Comparison of ENCODE assay signal across 20 mouse cellular contexts in genomic region chr3:154696611-154697010, GRCm38 (mm10). TPM values are rescaled to one million over a fixed set of nuclear protein-coding genes. Genes with fewer than 3 reads are reported as not detected.
"Had no signal": no experiment of that assay in that cellular context is flagged by ENCODE, and none has a peak within 500 bp of the region (broad histone marks: within the 10 kb centered on the region; RNA-seq: fewer than 3 reads in every experiment).

No protein-coding gene starts in this region.

- H3K9me3 ChIP-seq: intestine, embryonic 15.5 days; liver, embryonic 13.5 days; midbrain, embryonic 12.5 days; midbrain, embryonic 15.5 days; neural tube, embryonic 12.5 days; neural tube, embryonic 15.5 days had no signal

- ATAC-seq: intestine, embryonic 15.5 days; midbrain, embryonic 15.5 days had no signal

- H3K9ac ChIP-seq: intestine, embryonic 15.5 days; liver, embryonic 13.5 days; lung, embryonic 14.5 days; midbrain, embryonic 12.5 days; midbrain, embryonic 15.5 days; neural tube, embryonic 12.5 days; neural tube, embryonic 15.5 days had no signal

- H3K27ac ChIP-seq: intestine, embryonic 15.5 days; kidney, postnatal 0 days; liver, embryonic 13.5 days; midbrain, embryonic 12.5 days; midbrain, embryonic 15.5 days; neural tube, embryonic 12.5 days; neural tube, embryonic 15.5 days had no signal

- H3K27me3 ChIP-seq: intestine, embryonic 15.5 days; liver, embryonic 13.5 days; midbrain, embryonic 12.5 days; midbrain, embryonic 15.5 days; neural tube, embryonic 12.5 days; neural tube, embryonic 15.5 days had no signal

- H3K4me3 ChIP-seq: intestine, embryonic 15.5 days; liver, embryonic 13.5 days; midbrain, embryonic 12.5 days; midbrain, embryonic 15.5 days; neural tube, embryonic 12.5 days; neural tube, embryonic 15.5 days had no signal

- H3K36me3 ChIP-seq: intestine, embryonic 15.5 days; liver, embryonic 13.5 days; midbrain, embryonic 12.5 days; midbrain, embryonic 15.5 days; neural tube, embryonic 12.5 days; neural tube, embryonic 15.5 days had no signal

- DNase-seq: kidney, adult 11 months; kidney, adult 9 months; kidney, postnatal 25 days; layer of hippocampus, adult 9-11 months; liver, embryonic 13.5 days; lung, embryonic 14.5 days; right cerebral cortex, adult 18-20 months; right cerebral cortex, postnatal 14 days; right cerebral cortex, postnatal 4 days; thymus, adult 18-20 months; thymus, postnatal 36 days had no signal

- H3K4me1 ChIP-seq: liver, embryonic 13.5 days had no signal

- H3K4me2 ChIP-seq: intestine, embryonic 15.5 days; liver, embryonic 13.5 days; lung, embryonic 14.5 days; midbrain, embryonic 12.5 days; midbrain, embryonic 15.5 days; neural tube, embryonic 12.5 days; neural tube, embryonic 15.5 days had no signal

RNA-seq across cellular contexts. Expression of gene Erich3, which starts 33.0 kb away (rescaled TPM):
- total RNA-seq: megakaryocyte progenitor cell, adult 5-6 weeks had no signal
- polyA plus RNA-seq: kidney, postnatal 0 days; liver, adult 2 months; liver, embryonic 13.5 days; liver, embryonic 16.5 days; lung, embryonic 14.5 days had no signal
